Mouse (Mus musculus): ENCODE data around the gene Slc44a5. TPM values are rescaled to one million over a fixed set of nuclear protein-coding genes. Genes with fewer than 3 reads are reported as not detected.

The Slc44a5 gene
- polyA plus RNA-seq, 1 experiment from 2014 or later, result 0.25 TPM

DNA sequence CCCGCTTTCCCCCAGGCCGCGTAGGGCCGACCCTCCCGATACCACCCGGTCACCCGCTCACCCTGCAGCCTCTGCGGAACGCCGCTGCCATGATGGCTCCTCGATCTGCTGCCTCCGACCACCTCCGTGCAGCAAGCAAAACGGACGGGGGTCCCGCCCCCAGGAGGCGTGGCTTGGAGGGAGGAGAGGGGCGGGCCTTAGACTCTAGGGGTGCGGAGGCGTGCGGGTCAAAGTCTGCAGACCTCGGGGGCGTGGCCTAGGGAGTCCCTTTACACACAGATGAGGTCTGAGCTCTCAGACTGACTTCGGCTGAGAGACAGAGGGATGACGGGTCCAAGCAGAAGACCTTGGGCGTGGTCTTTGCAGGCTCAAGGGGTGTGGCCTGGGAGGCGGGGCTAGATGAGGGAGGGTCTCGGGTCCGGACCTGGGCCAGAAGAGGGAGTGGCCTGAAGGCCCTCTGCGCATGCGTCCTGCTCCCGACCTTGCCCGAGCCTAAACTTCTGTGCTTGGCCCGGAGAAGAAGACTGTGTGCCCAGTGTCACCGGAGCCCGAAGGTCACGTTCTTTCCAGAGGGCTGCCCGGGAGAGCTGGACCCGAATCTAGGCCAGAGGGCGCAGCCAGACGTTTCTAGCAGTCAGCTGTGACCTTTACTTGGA lies 28.8 kb upstream of the Slc44a5 start, which contains the start of gene Acadm:
Gene Acadm, minus strand, starts transcription at position 298 of the 656 bp plus-strand sequence.
- Histone ChIP-seq H3K9ac (peak within 1 kb of the TSS; percentile 87), H3K4me1 (peaks cover 10% of the 10 kb centered on the region; the same call in 1 of the 2 replicates), H3K27me3 (no peaks in the 10 kb centered on the region), H3K4me2 (peak within 1 kb of the TSS; percentile 81), H3K27ac (peak within 1 kb of the TSS; percentile 88), H3K4me3 (peak within 1 kb of the TSS; percentile 87), H3K9me3 (no peaks in the 10 kb centered on the region), H3K36me3 (no peaks in the 10 kb centered on the region)
- WGBS, result under 1% methylated on average over 40 of the region's 41 CpGs
- ATAC-seq (ENCODE audit: borderline replicate concordance, extremely low read depth, low FRiP score, low TSS enrichment), result peak; percentile 98

DNA sequence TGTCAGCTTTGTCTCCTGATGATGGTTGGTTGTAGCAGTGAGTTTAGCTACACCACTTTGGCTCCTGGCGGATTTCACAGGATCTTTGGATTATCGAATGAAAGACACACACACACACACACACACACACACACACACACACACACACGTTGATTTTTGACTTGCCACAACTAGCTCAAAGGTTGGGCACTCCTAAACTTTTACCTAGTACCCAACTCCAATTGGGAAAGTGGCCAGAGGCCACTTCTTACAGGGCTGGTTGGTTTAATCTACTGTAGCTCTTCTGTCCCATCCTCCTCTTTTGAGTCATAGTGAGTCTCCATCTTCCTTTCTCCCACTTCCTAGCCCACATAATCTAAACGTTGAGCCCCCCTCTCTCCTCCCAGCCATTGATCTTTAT lies 26.0 kb upstream of the Slc44a5 start:
- H3K9me3 ChIP-seq, result no peaks in the 10 kb centered on the region
- 63% methylated on average over 4 of the region's 4 CpGs for WGBS
- peaks cover 10% of the 10 kb centered on the region; the same call in 1 of the 2 replicates for H3K4me1 ChIP-seq
- no peak for ATAC-seq (ENCODE audit: borderline replicate concordance, extremely low read depth, low FRiP score, low TSS enrichment)
- no peak overlapping the region for H3K4me3 ChIP-seq
- no peaks in the 10 kb centered on the region for H3K36me3 ChIP-seq
- no peak overlapping the region for H3K27ac ChIP-seq
- no peak overlapping the region for H3K9ac ChIP-seq
- H3K4me2 ChIP-seq, result no peak overlapping the region
- no peaks in the 10 kb centered on the region for H3K27me3 ChIP-seq

DNA sequence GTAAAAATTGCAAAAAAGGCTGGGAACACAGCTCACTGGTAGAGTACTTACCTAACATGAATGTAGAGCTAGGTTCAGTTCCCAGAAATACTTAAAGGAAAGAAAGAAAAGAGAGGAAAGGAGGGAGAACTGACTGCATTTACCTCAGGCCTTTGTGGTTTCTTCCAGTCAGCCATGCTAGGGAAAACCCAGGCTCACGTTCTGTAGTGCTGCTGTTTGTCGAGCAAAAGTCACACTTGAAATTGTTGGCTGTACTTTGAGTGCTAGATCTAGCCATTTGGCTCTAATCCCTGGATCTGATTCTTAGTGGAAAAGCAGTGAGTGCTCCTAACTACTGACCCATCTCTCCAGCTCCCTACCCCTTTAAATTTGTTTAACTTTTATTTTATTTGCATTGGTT lies 25.1 kb upstream of the Slc44a5 start:
- H3K4me1 ChIP-seq, result 0 out of 2 replicates have a peak, but pooled peaks cover 1% of the 10 kb centered on the region
- ATAC-seq (ENCODE audit: borderline replicate concordance, extremely low read depth, low FRiP score, low TSS enrichment), result no peak
- 38% methylated on average over 2 of the region's 2 CpGs for WGBS

DNA sequence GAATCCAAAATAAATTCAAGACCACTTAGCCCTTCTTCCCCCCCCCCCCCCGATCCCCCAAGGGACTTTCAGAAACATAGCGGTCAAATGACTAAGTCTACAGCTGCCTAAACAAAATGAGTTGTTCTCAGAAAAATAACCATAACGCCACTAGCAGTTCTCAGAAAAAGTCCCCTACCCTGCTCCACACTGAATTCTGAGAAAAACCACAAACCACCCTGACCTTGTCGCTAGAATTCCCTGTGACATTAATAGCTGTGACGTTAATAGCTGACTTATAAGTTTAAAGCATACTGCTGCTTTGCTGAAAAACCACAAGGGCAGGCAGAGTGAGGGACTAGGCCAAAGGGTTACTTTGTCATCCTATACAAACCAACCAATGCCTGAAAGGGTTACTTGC lies 15.3 kb upstream of the Slc44a5 start:
- H3K4me1 ChIP-seq, result no peaks in the 10 kb centered on the region
- no peak overlapping the region for H3K4me2 ChIP-seq
- H3K9ac ChIP-seq, result no peak overlapping the region
- ATAC-seq (ENCODE audit: borderline replicate concordance, extremely low read depth, low FRiP score, low TSS enrichment), result no peak
- H3K4me3 ChIP-seq, result no peak overlapping the region
- H3K27ac ChIP-seq, result no peak overlapping the region
- no peaks in the 10 kb centered on the region for H3K36me3 ChIP-seq
- H3K27me3 ChIP-seq, result no peaks in the 10 kb centered on the region
- no peaks in the 10 kb centered on the region for H3K9me3 ChIP-seq
- WGBS, result 82% methylated on average over 5 of the region's 5 CpGs

More for the DNA sequence above, 25.1 kb upstream of the Slc44a5 start:
- Histone ChIP-seq H3K36me3 (no peaks in the 10 kb centered on the region), H3K27me3 (no peaks in the 10 kb centered on the region), H3K9me3 (no peaks in the 10 kb centered on the region), H3K4me3 (no peak overlapping the region), H3K9ac (no peak overlapping the region), H3K27ac (no peak overlapping the region), H3K4me2 (no peak overlapping the region)

DNA sequence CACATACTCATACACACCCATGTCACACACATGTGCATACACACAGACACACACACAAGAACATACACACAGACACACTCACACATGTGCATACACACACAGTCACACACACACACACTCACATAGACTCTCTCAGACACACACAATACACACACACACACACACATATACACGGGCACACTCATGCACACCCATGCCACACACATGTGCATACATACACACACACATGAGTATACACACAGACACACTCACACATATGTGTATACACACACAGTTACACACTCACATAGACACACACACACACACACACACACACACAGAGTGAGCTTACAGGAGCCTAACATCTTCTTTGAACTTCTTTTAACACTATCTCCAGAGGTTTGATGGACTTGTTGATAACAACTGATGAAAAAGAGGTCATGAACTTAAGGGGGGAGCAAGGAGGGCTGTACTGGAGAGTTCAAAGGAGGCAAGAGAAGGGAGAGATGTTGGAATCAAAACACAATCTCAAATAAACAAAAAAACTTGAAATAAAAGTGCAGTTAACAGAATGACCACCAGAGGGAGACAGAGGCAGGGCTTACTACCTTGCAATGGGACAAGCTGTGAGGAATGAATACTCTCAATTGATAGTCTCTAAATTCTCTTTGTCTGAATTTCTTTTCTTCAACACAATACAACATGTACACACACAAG lies 14.1 kb upstream of the Slc44a5 start:
- no peaks in the 10 kb centered on the region for H3K4me1 ChIP-seq
- H3K9me3 ChIP-seq, result no peaks in the 10 kb centered on the region
- H3K9ac ChIP-seq, result no peak overlapping the region
- no peak overlapping the region for H3K4me3 ChIP-seq
- no peak overlapping the region for H3K27ac ChIP-seq
- no peaks in the 10 kb centered on the region for H3K36me3 ChIP-seq
- no peak for ATAC-seq (ENCODE audit: borderline replicate concordance, extremely low read depth, low FRiP score, low TSS enrichment)
- no peak overlapping the region for H3K4me2 ChIP-seq
- no peaks in the 10 kb centered on the region for H3K27me3 ChIP-seq
- 85% methylated on average over 1 of the region's 1 CpGs for WGBS

DNA sequence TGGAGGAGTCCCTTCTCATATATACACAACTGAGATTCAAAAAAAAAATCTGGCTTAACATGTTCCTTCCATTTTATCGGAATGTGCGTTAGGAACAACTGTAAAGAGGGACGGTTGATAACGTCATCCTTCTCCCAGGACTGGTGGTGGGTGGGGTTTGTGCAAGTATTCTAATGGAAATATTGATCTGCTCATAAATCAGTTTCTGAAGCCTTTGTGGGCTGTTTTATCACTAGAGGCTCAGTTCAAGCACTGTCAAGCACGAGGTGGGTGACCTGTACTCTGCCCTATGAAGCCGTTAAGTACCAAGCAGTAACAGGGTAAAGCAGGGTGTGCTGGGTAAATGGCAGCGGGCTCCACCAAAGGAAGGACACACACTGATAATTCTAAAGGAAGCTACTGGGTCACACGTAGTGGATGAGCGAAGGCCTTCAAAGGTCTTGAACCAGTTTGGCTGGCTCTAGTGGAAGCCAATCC lies 13.5 kb upstream of the Slc44a5 start:
- 82% methylated on average over 9 of the region's 9 CpGs for WGBS
- Histone ChIP-seq H3K4me2 (no peak overlapping the region), H3K4me1 (no peaks in the 10 kb centered on the region), H3K27ac (no peak overlapping the region), H3K9ac (no peak overlapping the region), H3K27me3 (no peaks in the 10 kb centered on the region), H3K9me3 (no peaks in the 10 kb centered on the region), H3K4me3 (no peak overlapping the region), H3K36me3 (no peaks in the 10 kb centered on the region)
- ATAC-seq (ENCODE audit: borderline replicate concordance, extremely low read depth, low FRiP score, low TSS enrichment), result no peak

DNA sequence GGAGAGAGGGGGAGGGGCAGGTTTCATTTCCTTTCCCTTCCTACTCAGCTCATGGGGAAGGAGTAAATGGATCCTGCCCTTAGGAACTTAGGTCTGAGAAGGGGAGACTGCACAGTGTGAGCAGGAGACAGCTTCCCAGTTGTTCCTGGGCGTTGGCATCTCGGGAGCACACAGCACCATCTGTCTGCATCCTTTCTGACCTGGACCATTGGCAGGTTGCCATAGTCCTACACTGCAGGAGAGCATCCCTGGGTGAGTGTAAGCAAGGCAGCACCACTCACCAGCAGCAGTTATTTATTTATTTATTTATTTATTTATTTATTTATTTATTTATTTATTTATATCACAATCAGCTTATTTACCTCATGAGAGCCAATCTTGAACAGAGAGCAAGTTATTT lies 12.4 kb upstream of the Slc44a5 start:
- H3K9ac ChIP-seq, result no peak overlapping the region
- no peaks in the 10 kb centered on the region for H3K9me3 ChIP-seq
- no peaks in the 10 kb centered on the region for H3K36me3 ChIP-seq
- ATAC-seq (ENCODE audit: borderline replicate concordance, extremely low read depth, low FRiP score, low TSS enrichment), result no peak
- no peak overlapping the region for H3K4me3 ChIP-seq
- no peak overlapping the region for H3K4me2 ChIP-seq
- WGBS, result 53% methylated on average over 2 of the region's 2 CpGs
- no peaks in the 10 kb centered on the region for H3K4me1 ChIP-seq
- no peak overlapping the region for H3K27ac ChIP-seq
- H3K27me3 ChIP-seq, result no peaks in the 10 kb centered on the region

DNA sequence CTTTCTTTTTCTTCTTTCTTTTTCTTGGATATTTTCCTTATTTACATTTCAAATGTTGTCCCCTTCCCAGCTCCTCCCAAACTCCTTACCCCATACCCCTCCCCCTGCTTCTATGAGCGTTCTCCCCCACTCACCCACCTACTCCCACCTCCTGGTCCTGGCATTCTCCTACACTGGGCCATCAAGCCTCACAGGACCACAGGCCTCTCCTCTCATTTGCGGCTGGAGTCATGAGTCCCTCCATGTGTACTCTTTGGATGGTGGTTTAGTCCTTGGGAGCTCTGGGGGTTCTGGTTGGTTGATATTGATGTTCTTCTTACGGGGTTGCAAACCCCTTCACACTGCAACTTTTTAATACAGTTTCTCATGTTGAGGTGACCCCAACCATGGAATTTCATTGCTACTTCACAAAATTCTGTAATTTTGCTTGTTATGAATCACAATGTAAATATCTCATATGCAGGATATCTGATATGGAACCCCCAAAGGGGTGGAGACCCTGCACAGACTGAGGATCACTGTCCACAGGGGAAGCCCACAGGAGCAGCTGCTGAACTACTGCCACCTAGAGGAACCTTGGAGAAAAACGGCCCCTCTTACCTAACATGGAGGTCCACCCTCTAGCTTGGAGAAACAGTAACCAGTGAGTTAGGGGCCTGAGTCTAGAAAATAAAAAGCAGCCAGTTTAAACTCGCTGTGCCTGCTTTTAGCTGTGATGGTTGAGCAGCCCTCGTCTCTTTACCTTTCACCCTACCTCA lies 11.4 kb upstream of the Slc44a5 start:
- no peak for ATAC-seq (ENCODE audit: borderline replicate concordance, extremely low read depth, low FRiP score, low TSS enrichment)
- H3K9me3 ChIP-seq, result no peaks in the 10 kb centered on the region
- H3K27me3 ChIP-seq, result no peaks in the 10 kb centered on the region
- no peak overlapping the region for H3K4me2 ChIP-seq
- H3K36me3 ChIP-seq, result no peaks in the 10 kb centered on the region
- H3K9ac ChIP-seq, result no peak overlapping the region
- no peak overlapping the region for H3K4me3 ChIP-seq
- no peaks in the 10 kb centered on the region for H3K4me1 ChIP-seq
- WGBS, result 73% methylated on average over 6 of the region's 6 CpGs
- no peak overlapping the region for H3K27ac ChIP-seq

DNA sequence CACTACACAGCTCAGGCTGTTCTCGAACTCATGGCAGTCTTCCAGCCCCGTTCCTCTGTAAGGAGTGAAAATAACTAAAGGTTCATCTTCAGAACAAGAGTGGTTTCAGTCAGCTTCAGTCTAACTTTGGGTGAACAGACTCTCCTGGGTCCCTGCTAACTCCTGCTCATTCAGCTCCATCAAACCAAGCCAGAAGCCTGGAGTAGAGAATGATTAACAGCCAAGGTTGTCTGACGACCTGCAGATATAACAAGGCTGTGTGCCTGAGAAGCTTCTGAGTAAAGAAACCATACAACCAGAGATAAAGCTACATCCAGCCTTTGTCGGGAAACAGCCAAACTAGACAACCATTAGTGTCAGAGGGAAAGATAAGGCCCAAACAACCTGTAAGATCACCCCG lies 5.8 kb upstream of the Slc44a5 start:
- H3K9ac ChIP-seq, result no peak overlapping the region
- no peaks in the 10 kb centered on the region for H3K4me1 ChIP-seq
- H3K4me2 ChIP-seq, result no peak overlapping the region
- H3K4me3 ChIP-seq, result no peak overlapping the region
- H3K9me3 ChIP-seq, result no peaks in the 10 kb centered on the region
- ATAC-seq (ENCODE audit: borderline replicate concordance, extremely low read depth, low FRiP score, low TSS enrichment), result no peak
- WGBS, result 62% methylated on average over 5 of the region's 5 CpGs
- H3K36me3 ChIP-seq, result no peaks in the 10 kb centered on the region
- no peak overlapping the region for H3K27ac ChIP-seq
- H3K27me3 ChIP-seq, result peaks cover 6% of the 10 kb centered on the region

DNA sequence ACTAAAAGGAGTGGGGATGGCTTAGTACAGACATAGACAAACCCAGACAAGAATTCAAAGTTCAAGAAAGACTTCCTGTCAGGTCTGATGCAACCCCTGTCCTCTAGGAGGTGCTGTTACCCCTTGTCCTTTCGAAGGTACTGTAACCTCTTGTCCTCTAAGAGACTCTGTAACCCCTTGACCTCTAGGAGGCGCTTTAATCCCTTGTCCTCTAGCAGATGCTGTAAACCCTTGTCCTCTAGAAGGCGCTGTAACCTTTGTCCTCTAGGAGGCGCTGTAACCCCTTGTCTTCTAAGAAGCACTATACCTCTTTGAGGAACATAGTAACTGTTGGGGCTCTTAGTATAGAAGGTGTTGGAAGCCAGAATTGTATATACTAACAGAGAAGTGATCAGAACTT lies 4.7 kb upstream of the Slc44a5 start:
- Histone ChIP-seq H3K9me3 (no peaks in the 10 kb centered on the region), H3K4me3 (no peak overlapping the region), H3K27me3 (peaks cover 17% of the 10 kb centered on the region), H3K4me1 (peaks cover 7% of the 10 kb centered on the region), H3K9ac (no peak overlapping the region), H3K4me2 (no peak overlapping the region), H3K36me3 (no peaks in the 10 kb centered on the region), H3K27ac (no peak overlapping the region)
- WGBS, result 45% methylated on average over 4 of the region's 4 CpGs
- no peak for ATAC-seq (ENCODE audit: borderline replicate concordance, extremely low read depth, low FRiP score, low TSS enrichment)

DNA sequence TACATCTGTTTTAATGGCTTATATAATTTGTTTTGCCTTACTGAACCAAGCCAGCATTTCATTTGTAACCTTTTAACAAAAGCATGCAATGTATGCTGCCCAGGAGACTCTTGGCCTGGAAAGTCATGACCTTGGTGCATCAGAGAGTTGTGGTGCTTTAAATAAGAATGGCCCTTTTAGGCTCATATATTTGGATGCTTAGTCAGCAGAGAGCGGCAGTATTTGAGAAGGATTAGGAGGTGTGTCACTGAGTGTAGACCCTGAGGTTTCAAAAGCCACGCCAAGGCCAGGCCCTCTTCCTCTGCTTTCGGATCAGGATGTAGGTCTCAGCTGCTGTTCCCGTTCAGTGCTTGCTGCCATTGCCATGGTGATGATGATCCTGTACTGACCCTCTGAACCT lies 3.8 kb upstream of the Slc44a5 start:
- H3K9me3 ChIP-seq, result no peaks in the 10 kb centered on the region
- no peak for ATAC-seq (ENCODE audit: borderline replicate concordance, extremely low read depth, low FRiP score, low TSS enrichment)
- no peak overlapping the region for H3K9ac ChIP-seq
- no peak overlapping the region for H3K4me3 ChIP-seq
- WGBS, result 77% methylated on average over 4 of the region's 4 CpGs
- peaks cover 26% of the 10 kb centered on the region for H3K27me3 ChIP-seq
- H3K27ac ChIP-seq, result no peak overlapping the region
- H3K4me1 ChIP-seq, result peaks cover 10% of the 10 kb centered on the region
- no peaks in the 10 kb centered on the region for H3K36me3 ChIP-seq
- no peak overlapping the region for H3K4me2 ChIP-seq
